ENCODE assay signal across 22 mouse cellular contexts in genomic region chr8:10952706-10953105, GRCm38 (mm10). TPM values are rescaled to one million over a fixed set of nuclear protein-coding genes. Genes with fewer than 3 reads are reported as not detected.
DNase-seq lines count a peak whose midpoint lies in the region; ATAC-seq lines count a peak whose summit lies in the region.
"Had no signal": no experiment of that assay in that cellular context is flagged by ENCODE, and none has a peak within 500 bp of the region (broad histone marks: within the 10 kb centered on the region; RNA-seq: fewer than 3 reads in every experiment).

No protein-coding gene starts in this region.

- H3K9ac ChIP-seq in midbrain, embryonic 13.5 days (replicated peaks), result no peak overlapping the region
- no peak overlapping the region for H3K9ac ChIP-seq in midbrain, embryonic 16.5 days (ENCODE audit: low read depth, low read length)
- 0 out of 2 replicates have a peak overlapping the region, but pooled peaks have one; percentile 22 for H3K9ac ChIP-seq in limb, embryonic 11.5 days (ENCODE audit: low read length)
- H3K9ac ChIP-seq: hindbrain, embryonic 12.5 days; limb, embryonic 15.5 days; lung, embryonic 14.5 days; neural tube, embryonic 12.5 days had no signal

- no peaks in the 10 kb centered on the region for H3K36me3 ChIP-seq in heart, embryonic 10.5 days
- H3K36me3 ChIP-seq in midbrain, embryonic 13.5 days, result no peaks in the 10 kb centered on the region
- no peaks in the 10 kb centered on the region for H3K36me3 ChIP-seq in midbrain, embryonic 16.5 days (ENCODE audit: control insufficient read depth, insufficient read depth, low read length)
- no peaks in the 10 kb centered on the region for H3K36me3 ChIP-seq in limb, embryonic 11.5 days (ENCODE audit: control insufficient read depth, insufficient read depth, low read length)
- H3K36me3 ChIP-seq: heart, embryonic 12.5 days; hindbrain, embryonic 12.5 days; limb, embryonic 15.5 days; neural tube, embryonic 12.5 days had no signal

- 48% methylated on average over 5 of the region's 5 CpGs for WGBS in heart, embryonic 10.5 days
- 28% methylated on average over 5 of the region's 5 CpGs for WGBS in midbrain, embryonic 13.5 days
- 31% methylated on average over 5 of the region's 5 CpGs for WGBS in midbrain, embryonic 16.5 days
- WGBS in limb, embryonic 11.5 days, result 51% methylated on average over 5 of the region's 5 CpGs

- no peaks in the 10 kb centered on the region for H3K27me3 ChIP-seq in heart, embryonic 10.5 days (ENCODE audit: insufficient read depth, poor library complexity, severe bottlenecking)
- peaks cover 7% of the 10 kb centered on the region; the same call in 1 of the 2 replicates for H3K27me3 ChIP-seq in midbrain, embryonic 13.5 days
- no peaks in the 10 kb centered on the region for H3K27me3 ChIP-seq in midbrain, embryonic 16.5 days (ENCODE audit: control insufficient read depth, insufficient read depth, low read depth, low read length)
- no peaks in the 10 kb centered on the region for H3K27me3 ChIP-seq in limb, embryonic 11.5 days (ENCODE audit: control insufficient read depth, insufficient read depth, low read length)
- H3K27me3 ChIP-seq: limb, embryonic 15.5 days had no signal

- ATAC-seq in midbrain, embryonic 13.5 days, result peak; percentile 16; the same call in 1 of the 2 replicates
- ATAC-seq in midbrain, embryonic 16.5 days, result no peak
- no peak for ATAC-seq in limb, embryonic 11.5 days (ENCODE audit: insufficient number of reproducible peaks, low FRiP score, low TSS enrichment, low read depth)

- H3K4me1 ChIP-seq in heart, embryonic 10.5 days, result peaks cover 50% of the 10 kb centered on the region
- H3K4me1 ChIP-seq in midbrain, embryonic 13.5 days (replicated peaks), result peaks cover 35% of the 10 kb centered on the region
- 0 out of 2 replicates have a peak, but pooled peaks cover 7% of the 10 kb centered on the region for H3K4me1 ChIP-seq in midbrain, embryonic 16.5 days (ENCODE audit: control insufficient read depth, insufficient read depth, low read length)
- no peaks in the 10 kb centered on the region for H3K4me1 ChIP-seq in limb, embryonic 11.5 days (ENCODE audit: control insufficient read depth, insufficient read depth, low read length)

- no peak for DNase-seq in heart, embryonic 10.5 days (ENCODE audit: low spot score)
- DNase-seq in heart, postnatal 4 days, result no peak
- peak; percentile 14 for DNase-seq in brain, adult 2 months (ENCODE audit: low read depth, low spot score)
- no peak for DNase-seq in limb, embryonic 11.5 days (ENCODE audit: low spot score)
- no peak for DNase-seq in right cerebral cortex, postnatal 4 days
- DNase-seq in left cerebral cortex, adult 11 months (ENCODE audit: low spot score), result no peak
- DNase-seq: adrenal gland, adult 2 months; cerebellum, adult 11 months; cerebellum, postnatal 14 days; embryo, embryonic 11 days; lung, embryonic 14.5 days; lung, postnatal 4 days; midbrain, embryonic 14.5 days; thymus, postnatal 25 days had no signal

- no peak overlapping the region for H3K4me3 ChIP-seq in heart, embryonic 10.5 days
- H3K4me3 ChIP-seq in midbrain, embryonic 13.5 days (replicated peaks), result no peak overlapping the region
- no peak overlapping the region for H3K4me3 ChIP-seq in midbrain, embryonic 16.5 days (ENCODE audit: low read depth, low read length)
- H3K4me3 ChIP-seq in limb, embryonic 11.5 days (ENCODE audit: low read depth, low read length), result no peak overlapping the region
- H3K4me3 ChIP-seq: erythroblast, embryonic 14.5 days; heart, embryonic 12.5 days; hindbrain, embryonic 12.5 days; limb, embryonic 15.5 days; neural tube, embryonic 12.5 days had no signal

- H3K9me3 ChIP-seq in heart, embryonic 10.5 days, result no peaks in the 10 kb centered on the region
- no peaks in the 10 kb centered on the region for H3K9me3 ChIP-seq in midbrain, embryonic 13.5 days
- H3K9me3 ChIP-seq in midbrain, embryonic 16.5 days (replicated peaks; ENCODE audit: control insufficient read depth, low read length, poor library complexity, severe bottlenecking), result no peaks in the 10 kb centered on the region
- H3K9me3 ChIP-seq in limb, embryonic 11.5 days (ENCODE audit: control insufficient read depth, low read length), result no peaks in the 10 kb centered on the region
- H3K9me3 ChIP-seq: hindbrain, embryonic 12.5 days; limb, embryonic 15.5 days; neural tube, embryonic 12.5 days had no signal

- no peak overlapping the region for H3K4me2 ChIP-seq in midbrain, embryonic 13.5 days (replicated peaks)
- no peak overlapping the region for H3K4me2 ChIP-seq in midbrain, embryonic 16.5 days (ENCODE audit: low read length)
- no peak overlapping the region for H3K4me2 ChIP-seq in limb, embryonic 11.5 days (ENCODE audit: low read depth, severe bottlenecking)
- H3K4me2 ChIP-seq: hindbrain, embryonic 12.5 days; limb, embryonic 15.5 days; lung, embryonic 14.5 days; neural tube, embryonic 12.5 days had no signal

- peak overlapping the region; percentile 38 for H3K27ac ChIP-seq in heart, embryonic 10.5 days
- H3K27ac ChIP-seq in midbrain, embryonic 13.5 days, result peak overlapping the region; percentile 14; the same call in 1 of the 2 replicates
- H3K27ac ChIP-seq in midbrain, embryonic 16.5 days (ENCODE audit: low read length), result no peak overlapping the region
- H3K27ac ChIP-seq in limb, embryonic 11.5 days (replicated peaks; ENCODE audit: low read depth, low read length), result no peak overlapping the region
- H3K27ac ChIP-seq: hindbrain, embryonic 12.5 days; kidney, postnatal 0 days; limb, embryonic 15.5 days; neural tube, embryonic 12.5 days had no signal

RNA-seq across cellular contexts. Expression of gene Irs2, which starts 55.6 kb away (rescaled TPM):
- 4.5 and 6.2 TPM in 2 replicates for polyA plus RNA-seq in heart, embryonic 10.5 days (2016; fragmentation: Nextera tagmentation; extraction: Ambion mirVana)
- 10 to 100 TPM; 39.5 to 47.6 TPM for total RNA-seq in heart, postnatal 4 days (2021)
- 5.6 and 5.9 TPM in 2 replicates for polyA plus RNA-seq in midbrain, embryonic 13.5 days (2015; fragmentation: Nextera tagmentation; extraction: Ambion mirVana)
- polyA plus RNA-seq in midbrain, embryonic 16.5 days (2015; fragmentation: Nextera tagmentation; extraction: Ambion mirVana), result 3.8 and 5.1 TPM in 2 replicates
- 8.3 and 9.3 TPM in 2 replicates for polyA plus RNA-seq in limb, embryonic 11.5 days (2014; fragmentation: Nextera tagmentation; extraction: Ambion mirVana)

Comparison
In these comparisons a context has a peak if more than half of its experiments do, and no peak if none do; other contexts are left out.
1. H3K27ac ChIP-seq: peak in heart, embryonic 10.5 days (single experiment) and midbrain, embryonic 13.5 days (single experiment); none in midbrain, embryonic 16.5 days (single experiment) and limb, embryonic 11.5 days (single experiment).